Mouse (Mus musculus) kidney, adult 8-10 months (tissue): ENCODE data around the gene Naa50.

Source experiments
- DNase-seq, 2 experiments: peaks; one replicate each; pipeline ENCODE4 v3.0.0; 2022

Gene Naa50

DNA sequence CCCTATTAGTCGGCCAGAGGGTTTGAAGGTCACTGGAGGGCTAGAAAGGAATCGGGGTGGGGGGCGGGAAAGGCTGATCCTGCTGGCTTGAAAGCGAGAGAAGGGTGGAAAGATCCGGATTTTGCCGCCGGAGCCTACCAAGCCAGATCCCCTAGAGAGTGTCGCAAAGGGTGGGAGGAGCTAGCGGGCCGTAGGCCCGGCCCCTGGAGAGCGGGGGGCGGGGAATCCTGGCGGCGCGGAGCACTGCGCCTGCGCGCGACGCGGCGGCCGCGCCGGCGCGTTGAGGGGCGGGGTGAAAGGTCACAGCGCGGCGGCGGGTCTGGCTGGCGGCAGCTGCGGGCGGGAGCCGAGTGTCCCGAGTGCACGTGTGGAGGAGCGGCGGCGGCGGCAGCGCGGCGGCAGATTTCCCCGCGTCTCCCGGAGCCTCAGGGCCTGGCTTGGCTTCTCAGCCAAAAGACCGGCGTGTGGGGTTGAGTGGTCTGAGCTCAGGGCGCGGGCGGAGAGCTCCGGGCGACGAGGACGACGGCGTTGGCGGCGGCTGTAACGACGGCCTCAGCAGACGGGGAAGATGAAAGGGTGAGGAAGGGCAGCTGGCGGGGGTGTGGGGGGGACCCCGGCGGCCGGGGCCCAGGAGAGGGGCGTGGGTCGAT, at the start of gene Naa50, which contains the start of gene Atp6v1a:
TSS of gene Naa50 (plus strand) at position 295 of the 650 bp plus-strand sequence.
TSS of gene Atp6v1a (minus strand) at position 170 of the 650 bp plus-strand sequence.
- peak; percentile 90 to 91 for DNase-seq

DNA sequence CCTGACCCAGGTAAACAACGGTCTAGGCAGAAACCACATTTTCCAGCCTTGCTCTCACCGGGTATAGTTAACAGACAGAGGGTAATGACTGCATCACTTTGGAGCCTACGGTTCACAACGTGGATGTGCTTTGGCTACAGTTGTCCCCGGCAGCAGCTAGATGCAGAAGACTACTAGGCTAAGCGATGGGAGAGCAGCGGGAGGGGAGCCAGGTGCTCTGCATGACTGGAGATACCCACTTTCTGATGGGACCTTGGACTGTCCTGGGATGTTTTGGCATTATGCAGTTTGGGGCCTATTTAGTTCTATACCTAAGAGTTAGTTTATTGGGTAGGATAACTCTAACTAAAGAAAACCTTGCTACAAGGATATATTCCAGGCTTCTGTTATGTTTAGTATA, 40.3 kb upstream of the Naa50 start:
- peak; percentile 27 for DNase-seq

DNA sequence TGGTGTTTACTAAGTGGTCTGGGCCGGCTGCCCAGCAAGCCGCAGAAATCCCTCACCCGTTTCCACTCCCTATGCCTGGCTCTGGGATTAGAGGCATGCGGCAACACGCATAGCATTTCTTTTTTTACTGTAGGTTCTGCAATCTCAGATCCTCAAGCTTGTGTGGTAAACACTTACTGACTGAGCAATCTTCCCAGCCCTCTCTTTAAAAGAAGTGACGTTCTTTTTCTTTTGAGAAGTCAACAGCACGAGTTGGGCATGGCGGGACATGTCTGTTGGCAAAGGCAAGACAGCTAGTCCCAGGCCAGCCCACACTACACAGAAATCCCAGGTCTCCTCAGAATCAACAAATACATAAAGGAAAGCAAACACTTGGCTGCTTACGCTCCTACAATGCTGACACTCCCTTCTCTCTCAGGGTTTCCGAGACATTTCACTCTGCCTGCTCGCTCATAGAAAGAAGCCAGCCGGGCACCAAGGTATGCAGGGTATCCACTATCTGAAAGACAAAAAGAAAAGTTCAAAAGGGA, 38.4 kb upstream of the Naa50 start:
- no peak for DNase-seq

DNA sequence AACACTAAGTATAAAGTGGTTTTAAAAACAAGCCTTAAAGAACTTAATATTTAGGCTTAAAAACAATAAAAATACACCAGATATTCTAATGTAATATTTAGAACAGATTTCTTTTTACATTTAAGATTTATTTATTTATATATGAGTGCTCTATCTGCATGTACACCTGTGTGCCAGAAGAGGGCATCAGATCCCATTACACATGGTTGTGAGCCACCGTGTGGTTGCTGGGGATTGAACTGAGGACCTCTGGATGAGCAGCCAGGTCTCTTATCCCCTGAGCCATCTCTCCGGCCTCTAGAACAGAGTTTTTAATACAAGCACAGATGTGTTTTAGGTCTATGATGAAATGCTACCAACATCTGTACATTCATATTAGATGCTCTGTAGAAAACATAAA, 36.7 kb upstream of the Naa50 start:
- DNase-seq, result no peak

DNA sequence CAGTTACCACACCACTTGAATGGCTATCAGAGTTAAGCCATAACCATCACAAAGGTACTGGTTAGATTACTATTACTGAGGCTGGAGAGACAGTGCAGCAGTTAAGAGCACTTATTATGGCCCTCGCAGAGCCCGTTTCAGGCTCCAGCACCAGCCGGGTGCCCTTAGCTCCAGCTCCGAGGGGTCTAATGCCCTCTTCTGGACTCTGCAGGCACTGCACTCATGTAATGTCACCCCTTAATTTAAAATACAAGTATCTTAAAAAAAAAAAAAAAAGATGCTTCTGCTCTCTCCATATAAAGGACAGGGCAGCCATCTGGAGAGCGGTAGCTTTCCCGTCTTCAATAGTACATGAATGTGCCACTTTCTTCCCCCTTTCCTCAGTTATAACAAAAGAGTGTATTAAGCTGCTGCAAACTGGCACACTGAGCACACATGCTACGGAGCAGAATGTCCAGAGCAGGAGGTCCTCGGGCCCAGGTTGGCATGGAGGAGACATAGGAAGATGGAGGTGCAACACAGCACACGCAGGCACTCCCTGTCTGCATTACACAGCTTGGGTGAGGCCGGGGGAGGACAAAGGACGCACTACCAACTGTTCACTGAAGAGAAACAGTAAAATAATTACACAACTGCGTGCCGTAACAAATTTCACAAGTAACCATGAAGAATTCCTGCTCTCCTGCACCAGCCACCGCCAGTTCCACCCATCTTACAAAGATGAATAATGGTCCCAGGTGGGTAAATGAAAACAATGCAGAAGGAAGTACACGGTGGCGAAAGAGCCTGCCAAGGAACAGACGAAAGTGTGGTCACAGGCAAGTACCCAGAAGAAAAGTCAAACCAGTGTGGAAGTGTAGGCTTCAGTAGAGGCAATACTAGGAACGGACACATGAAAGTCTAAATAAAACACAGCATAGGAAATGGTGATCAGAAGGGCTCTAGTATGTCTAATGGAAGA, 35.5 kb upstream of the Naa50 start:
- peak in 1 of 2 experiments; percentile 19 for DNase-seq

DNA sequence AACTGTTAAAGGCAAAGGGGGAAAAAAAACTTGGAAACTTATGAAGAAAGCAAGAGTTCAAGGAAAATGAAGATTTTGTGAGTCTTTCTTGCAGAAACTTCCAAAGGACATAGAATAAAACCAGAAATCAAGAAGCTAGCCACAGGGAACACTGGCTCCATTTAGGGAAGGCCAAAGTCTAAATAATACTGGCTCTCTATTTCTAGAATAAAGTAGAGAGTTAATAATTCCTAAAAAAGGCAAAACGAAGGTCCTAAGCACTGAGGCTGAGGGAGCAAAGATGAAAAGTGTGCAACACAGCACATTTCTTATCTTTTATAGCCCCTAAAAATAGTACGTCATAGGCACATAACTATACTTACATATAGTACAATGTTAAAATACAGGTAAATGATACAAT, 34.4 kb upstream of the Naa50 start:
- peak in 1 of 2 experiments; percentile 34 for DNase-seq

DNA sequence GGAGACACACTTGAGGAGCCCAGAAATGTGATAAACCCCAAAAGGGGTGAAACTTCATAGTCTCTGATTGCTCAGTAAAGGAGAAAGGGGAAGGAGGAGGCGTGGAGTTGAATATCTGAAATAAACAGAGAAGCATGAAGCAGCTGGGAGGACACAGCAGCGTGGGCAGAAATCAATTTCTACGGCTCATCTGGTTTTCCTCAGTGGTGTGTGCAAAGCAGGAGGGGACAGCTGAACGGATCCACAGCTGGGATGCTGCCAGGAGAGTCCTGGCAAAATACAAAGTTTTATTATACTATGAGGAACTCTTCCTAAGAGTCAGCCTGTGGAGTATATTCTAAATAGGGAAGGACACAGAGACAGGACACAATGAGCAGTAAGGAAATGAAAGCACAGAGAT, 30.6 kb upstream of the Naa50 start:
- no peak for DNase-seq

DNA sequence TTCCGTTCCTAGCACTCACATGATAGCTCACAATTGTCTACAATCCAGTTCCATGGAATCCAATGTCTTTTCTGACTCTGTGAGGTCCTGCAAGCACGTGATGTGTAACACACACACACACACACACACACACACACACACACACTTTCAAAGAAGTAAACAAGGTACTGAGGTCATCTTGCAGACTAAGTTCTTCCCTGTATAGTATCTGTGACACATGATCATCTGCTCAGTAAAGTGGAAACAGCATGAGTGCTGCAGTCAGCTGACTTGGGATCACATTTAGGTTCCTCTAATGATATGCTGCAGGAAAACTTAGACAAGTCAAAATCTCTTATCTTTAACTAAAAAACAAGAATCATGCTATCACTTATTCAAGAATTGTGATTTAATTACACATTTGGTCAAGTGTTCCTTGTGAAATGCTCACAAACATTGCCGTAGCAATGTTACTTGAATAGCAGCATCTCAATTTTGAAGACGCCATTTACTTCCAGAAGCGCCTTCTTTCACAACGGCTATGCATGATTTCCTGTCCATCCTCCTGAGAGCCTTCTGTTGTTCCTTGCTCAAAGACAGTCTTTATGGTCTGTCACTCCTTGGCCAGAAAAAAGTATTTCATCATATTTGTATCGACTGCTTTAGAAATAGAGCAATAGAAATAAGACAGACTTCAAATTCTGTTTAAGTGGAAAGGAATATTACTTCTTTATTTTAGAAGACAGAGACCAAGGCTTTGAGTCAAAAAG, 19.7 kb upstream of the Naa50 start:
- no peak for DNase-seq

DNA sequence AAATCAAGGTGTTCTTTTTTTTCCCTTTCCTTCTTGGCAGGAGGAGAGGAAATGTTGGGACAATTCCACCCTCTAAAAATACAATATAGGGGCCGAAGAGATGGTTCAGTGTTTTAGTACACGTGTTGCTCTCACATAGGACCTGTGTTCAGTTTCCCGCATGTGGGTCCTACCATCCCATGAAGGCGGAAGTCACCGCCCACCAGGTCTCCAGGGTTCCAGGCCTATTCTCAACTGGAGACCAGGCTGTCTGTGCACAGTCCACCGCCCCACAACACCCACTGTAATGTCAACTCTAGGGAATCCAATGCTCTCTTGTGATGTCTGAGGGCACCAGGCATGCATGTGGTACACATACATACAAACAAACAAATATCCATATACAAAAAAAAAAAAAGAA, 17.5 kb upstream of the Naa50 start:
- DNase-seq, result no peak

DNA sequence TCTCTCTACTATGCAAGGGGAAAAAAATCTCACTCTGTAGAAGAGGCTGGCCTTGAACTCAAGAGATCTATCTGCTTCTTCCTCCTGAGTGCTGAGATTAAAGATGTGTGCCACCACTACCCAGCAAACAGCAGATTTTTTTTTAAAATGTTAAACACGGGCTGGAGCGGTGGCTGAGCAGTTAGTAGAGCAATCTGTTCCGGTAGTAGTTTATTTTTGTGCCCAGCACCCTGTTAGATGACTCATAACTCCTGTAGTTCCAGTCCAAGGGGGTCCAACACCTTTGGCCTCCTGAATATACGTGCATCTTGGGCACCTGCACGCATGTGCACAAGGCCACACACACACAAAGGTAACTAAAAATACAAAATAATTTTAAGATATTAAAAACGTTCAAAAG, 17.1 kb upstream of the Naa50 start:
- no peak for DNase-seq

DNA sequence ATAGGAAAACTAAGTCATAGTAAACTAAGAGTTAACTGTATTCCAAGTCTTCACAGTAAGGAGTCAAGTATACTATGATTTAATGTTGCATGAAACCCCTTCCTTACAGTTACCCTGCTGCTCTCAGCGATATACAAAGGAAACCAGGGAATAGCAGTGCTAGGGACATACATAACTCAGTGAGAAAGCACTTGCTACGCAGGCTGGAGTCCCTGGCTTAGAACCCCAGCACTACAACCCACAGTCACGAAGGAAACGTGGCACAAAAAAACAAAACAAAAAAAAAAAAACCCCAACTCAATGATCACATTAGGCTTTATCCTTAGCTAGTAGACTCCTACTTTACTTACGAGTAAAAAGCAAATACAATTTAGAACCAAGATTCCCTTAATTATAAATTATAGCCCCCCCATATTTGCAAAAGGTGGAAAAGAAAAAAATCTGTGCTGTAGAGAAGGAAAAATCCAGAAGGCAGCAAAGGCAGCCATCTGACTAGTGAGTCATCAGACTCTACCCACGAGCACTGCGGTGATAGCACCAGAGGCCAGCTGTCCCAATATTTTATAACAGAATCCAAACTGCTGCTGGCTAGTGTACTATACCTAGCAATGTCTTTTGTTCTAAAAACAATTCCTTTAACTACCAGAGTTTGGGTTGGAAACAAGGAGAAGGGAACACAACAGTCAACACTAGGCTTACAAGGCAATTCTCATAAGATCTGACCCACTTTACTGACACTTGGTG, 16.5 kb upstream of the Naa50 start:
- no peak for DNase-seq

DNA sequence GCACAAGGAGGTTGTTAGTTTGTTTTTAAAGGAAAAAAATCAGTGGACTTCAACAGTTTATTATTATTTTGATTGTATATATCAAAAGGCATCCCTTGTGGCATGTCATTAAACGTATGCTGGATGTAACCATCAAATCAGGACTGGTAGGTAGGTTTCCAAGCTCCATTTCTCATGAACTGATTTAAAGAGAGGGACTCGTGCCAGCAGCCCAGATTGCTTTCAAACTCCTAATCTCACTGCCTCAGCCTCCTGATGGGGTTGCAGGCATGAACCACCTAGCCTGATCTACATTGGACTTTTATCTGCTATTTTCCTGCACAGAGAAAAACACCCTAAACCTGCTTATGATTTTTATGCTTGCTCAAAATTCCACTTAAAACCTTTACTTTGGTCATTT, 15.8 kb upstream of the Naa50 start:
- DNase-seq, result no peak

DNA sequence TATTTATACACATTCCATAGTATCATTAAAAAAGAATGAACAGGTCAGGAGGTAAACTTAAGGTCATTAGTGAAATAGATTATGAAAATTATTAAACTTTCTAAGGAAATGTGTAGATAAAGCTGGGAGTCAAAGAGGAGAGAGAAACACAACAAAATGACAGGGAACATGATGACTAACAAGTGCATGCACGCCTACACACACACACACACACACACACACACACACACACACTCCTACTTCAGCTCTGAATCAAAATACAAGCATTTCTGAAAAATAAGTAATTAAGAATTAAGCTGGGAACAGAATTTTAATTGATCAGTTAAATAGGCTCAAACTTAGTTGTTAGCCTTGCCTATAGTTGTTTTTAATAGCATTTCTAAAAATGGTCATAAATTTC, 14.9 kb upstream of the Naa50 start:
- no peak for DNase-seq

DNA sequence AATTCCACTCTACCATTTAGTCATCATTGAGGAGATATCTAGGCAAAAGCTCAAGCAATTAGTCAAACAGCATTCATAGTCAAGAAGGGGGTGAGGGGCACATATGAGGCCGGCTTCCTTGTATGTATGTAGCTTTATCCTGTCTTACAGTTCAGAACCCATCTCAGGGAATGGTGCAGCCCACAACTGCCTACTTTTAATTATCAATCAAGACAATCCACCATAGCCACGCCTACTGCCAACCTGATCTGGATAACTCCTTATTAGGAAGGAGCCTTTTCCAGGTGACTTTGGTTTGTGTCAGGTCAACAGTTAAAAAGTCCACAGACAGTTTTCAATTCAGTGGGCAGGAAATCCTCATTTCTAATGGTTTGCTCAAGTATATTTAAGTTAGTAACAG, 14.2 kb upstream of the Naa50 start:
- DNase-seq, result peak in 1 of 2 experiments; percentile 41

DNA sequence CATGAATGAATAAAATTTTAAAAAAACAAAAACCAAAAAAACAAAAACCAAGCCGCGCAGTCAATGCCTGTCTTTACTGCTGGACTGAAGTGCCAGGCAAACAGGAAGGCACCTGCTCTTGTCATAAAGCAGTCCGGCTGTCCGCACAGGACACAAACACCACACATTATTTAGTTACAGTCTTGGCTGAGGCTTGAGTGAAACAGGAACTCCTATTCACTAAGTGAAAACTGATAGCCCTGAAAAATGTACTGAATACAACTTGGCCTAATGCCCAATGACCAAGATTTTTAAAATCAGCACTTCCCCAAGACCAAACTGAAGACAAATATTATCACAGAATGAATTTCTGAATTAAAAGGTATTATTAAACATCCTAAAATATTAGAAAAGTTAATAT, 13.2 kb upstream of the Naa50 start:
- no peak for DNase-seq

DNA sequence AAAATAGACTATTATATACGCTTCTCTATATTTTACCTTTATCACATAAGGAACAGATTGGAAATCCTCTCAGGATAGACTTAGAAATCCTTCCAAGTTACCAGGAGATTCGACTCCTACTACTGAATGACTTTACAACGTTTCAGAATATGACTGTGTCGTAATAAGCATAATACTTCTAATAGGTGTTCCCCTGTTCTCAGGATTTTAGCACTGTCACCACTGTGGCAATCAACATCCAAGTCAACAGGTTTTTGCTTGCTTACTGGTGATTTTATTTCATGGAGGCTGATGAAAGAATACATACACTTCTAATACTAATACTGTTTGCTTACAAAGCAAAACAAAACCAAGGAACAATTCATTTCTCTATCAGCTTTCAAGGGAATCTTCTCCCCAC, 7.3 kb upstream of the Naa50 start:
- no peak for DNase-seq

DNA sequence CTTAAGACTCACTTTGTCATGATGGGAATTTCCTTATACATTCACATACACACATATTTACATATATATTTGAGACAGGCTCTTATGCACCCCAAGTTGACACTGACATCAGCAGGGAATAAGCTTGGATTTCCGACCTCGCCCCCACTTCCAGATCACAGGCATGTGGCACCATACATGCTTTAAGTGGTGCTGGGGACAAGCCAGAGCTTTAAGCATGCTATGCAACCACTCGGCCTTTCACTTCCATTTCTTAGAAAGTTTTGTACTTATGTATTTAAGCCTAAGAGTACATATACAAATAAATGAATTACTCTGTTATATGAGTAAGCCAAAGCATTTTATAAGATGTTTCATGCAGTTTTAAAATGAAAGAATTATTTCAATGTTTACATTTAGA, 6.4 kb upstream of the Naa50 start:
- DNase-seq, result no peak

DNA sequence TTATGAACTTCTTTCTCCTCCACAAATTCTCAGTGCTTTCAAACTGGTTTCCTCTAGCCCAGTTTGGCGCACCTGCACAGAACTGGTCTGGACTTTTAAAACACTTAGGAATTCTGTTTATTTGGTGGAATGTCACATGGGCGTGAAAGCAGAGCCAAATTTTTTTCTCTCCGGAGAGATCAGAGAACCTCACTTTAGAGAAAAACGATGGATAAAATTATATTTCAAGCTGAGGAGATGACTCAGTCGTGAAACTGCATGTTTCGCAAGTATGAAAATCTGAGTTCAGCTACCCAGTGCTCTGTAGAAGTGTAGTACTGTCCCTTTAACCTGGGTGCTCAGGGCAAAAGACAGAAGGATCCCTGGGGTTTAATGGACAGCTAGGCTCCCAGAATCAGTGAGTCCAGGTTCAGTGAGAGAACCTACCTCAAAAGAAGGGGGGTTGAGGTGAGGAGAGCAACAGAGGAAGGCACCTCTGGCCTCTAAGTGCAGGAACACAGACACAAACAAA, 3.1 kb upstream of the Naa50 start:
- DNase-seq, result peak; percentile 65 to 77

DNA sequence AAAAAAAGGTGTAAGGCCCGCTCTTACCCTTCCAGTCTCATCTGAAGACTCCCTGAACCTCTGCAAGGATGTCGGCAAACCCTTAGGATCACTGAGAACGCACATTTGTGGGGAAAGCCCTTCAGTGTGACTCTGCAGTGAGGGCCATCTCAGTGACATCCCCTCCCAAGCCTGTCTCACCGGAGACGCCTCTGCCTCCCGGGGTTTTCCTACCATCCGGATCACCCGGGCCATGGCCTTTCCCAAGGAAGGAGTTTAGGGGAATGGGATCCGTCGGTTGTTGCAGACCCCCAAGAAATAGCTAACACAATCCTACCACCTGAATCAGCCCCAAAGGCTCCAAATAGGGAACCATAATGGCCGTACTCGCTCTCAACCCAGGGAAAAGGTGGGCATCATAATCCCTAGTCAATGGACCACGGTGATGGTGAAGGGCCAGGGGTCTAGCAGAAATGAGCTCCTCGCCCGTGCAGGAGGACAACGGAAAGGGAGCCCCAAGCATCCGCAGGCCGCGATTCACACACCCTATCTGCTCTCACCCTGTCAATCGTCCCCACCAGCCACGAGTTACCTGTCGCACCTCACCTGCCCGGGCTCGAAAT, 1.2 kb upstream of the Naa50 start:
- DNase-seq, result peak; percentile 26 to 27

DNA sequence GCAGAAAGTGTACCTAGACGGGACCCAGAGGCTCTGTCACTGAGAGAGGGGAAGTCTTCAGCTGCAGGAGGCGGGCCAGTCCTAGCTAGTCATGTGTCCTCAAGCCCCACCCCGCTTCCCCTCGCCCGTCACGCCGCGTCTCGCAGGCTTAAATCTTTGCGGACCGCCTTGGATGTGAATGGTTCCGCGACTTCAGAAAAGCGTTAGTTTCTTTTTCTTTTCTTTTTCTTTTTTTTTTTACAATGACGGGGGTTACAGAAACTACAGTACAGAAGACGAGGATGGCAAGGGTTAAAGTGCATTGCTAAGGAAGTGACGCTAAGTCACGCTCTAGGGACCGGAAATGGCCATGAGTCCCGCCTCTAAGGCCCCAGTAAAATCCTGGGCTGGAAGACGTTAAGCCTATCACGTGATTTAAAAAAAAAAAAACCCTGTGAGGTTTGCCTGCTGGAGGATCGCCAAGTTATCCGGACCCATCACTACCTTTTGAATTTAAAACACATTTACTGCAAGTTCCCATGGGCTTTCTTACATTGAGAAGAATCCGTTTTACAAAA, 573 bp upstream of the Naa50 start:
- DNase-seq, result peak; percentile 89 to 93

DNA sequence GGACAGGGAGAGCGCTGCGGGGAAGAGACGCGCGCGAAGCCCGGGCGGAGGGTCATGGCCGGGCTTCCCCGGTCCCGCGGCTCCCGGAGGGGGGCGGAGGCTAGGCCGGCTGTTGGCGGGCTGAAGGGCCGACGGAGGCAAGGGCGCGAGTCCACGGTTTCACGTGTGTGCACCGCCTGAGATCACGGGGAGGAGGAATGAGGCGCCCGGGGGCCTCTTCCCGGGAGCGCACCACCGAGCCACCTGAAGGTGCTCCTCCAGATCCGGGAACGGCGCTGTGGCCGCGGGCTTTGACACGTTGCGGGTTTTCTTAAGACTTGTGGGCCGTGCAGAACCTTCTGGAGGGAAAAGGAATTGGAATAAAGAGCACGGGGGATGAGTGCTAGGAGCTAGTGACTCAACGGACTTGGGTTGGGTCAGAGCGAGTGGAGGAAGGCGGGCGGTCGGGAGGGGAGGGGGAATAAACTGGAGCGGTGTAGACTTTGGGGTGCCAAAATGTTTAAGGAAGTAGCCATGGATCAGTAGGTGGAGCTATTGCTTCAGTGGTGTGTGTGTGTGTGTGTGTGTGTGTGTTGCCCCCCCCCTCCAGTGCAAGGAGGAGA, 657 bp downstream of the Naa50 start:
- DNase-seq, result peak; percentile 70 to 83
